Mouse (Mus musculus): Measurements from ENCODE around the gene Bcap31. TPM values are rescaled to one million over a fixed set of nuclear protein-coding genes. Genes with fewer than 3 reads are reported as not detected.

Gene Bcap31
- polyA plus RNA-seq, 1 experiment from 2014 or later = 232 TPM

GRCm38 (mm10) chrX:73716709-73717545 is 952 bp upstream of the Bcap31 start:
- Histone ChIP-seq H3K79me2 (ENCODE audit: inconsistent target) (peaks cover 67% of the 10 kb centered on the region), H3K27ac (peak overlapping the region; percentile 95), H3K4me3 (ENCODE audit: inconsistent target) (peak overlapping the region; percentile 70), H3K36me3 (ENCODE audit: inconsistent target) (no peaks in the 10 kb centered on the region)
- WGBS (ENCODE audit: missing documents) = 26% methylated on average over 29 of the region's 30 CpGs

GRCm38 (mm10) chrX:73715476-73716108 is 383 bp downstream of the Bcap31 start:
- Histone ChIP-seq H3K4me3 (ENCODE audit: inconsistent target) (peak overlapping the region; percentile 54), H3K79me2 (ENCODE audit: inconsistent target) (peaks cover 54% of the 10 kb centered on the region), H3K36me3 (ENCODE audit: inconsistent target) (no peaks in the 10 kb centered on the region), H3K27ac (peak overlapping the region; percentile 63)
- 37% methylated on average over 21 of the region's 21 CpGs for WGBS (ENCODE audit: missing documents)

- Histone ChIP-seq H3K36me3 (ENCODE audit: inconsistent target) (no peaks in the 10 kb centered on the region), H3K27ac (no peak overlapping the region), H3K79me2 (ENCODE audit: inconsistent target) (no peaks in the 10 kb centered on the region), H3K4me3 (ENCODE audit: inconsistent target) (no peak overlapping the region)
- WGBS (ENCODE audit: missing documents) = 83% methylated on average over 1 of the region's 1 CpGs
These were observed 15.5 kb downstream of the Bcap31 start for GRCm38 (mm10) chrX:73700472-73700871.

- Histone ChIP-seq H3K79me2 (ENCODE audit: inconsistent target) (no peaks in the 10 kb centered on the region), H3K4me3 (ENCODE audit: inconsistent target) (no peak overlapping the region), H3K27ac (no peak overlapping the region), H3K36me3 (ENCODE audit: inconsistent target) (no peaks in the 10 kb centered on the region; the same call in 1 of the 2 replicates)
- 60% methylated on average over 5 of the region's 5 CpGs for WGBS (ENCODE audit: missing documents)
These were observed 24.9 kb downstream of the Bcap31 start for GRCm38 (mm10) chrX:73690917-73691629.

GRCm38 (mm10) chrX:73685629-73686028 is 30.3 kb downstream of the Bcap31 start:
- Histone ChIP-seq H3K27ac (no peak overlapping the region), H3K79me2 (ENCODE audit: inconsistent target) (no peaks in the 10 kb centered on the region), H3K4me3 (ENCODE audit: inconsistent target) (no peak overlapping the region), H3K36me3 (ENCODE audit: inconsistent target) (no peaks in the 10 kb centered on the region; the same call in 1 of the 2 replicates)
- WGBS (ENCODE audit: missing documents) = 87% methylated on average over 3 of the region's 3 CpGs

- no peaks in the 10 kb centered on the region; the same call in 1 of the 2 replicates for H3K36me3 ChIP-seq (ENCODE audit: inconsistent target)
- no peaks in the 10 kb centered on the region for H3K79me2 ChIP-seq (ENCODE audit: inconsistent target)
- H3K27ac ChIP-seq = no peak overlapping the region
- no peak overlapping the region for H3K4me3 ChIP-seq (ENCODE audit: inconsistent target)
These were observed 31.0 kb downstream of the Bcap31 start for GRCm38 (mm10) chrX:73684978-73685377.

- H3K36me3 ChIP-seq (ENCODE audit: inconsistent target) = no peaks in the 10 kb centered on the region; the same call in 1 of the 2 replicates
- no peaks in the 10 kb centered on the region for H3K79me2 ChIP-seq (ENCODE audit: inconsistent target)
- 88% methylated on average over 2 of the region's 2 CpGs for WGBS (ENCODE audit: missing documents)
- no peak overlapping the region for H3K27ac ChIP-seq
- no peak overlapping the region for H3K4me3 ChIP-seq (ENCODE audit: inconsistent target)
These were observed 31.8 kb downstream of the Bcap31 start for GRCm38 (mm10) chrX:73684156-73684555.

- WGBS (ENCODE audit: missing documents) = 95% methylated on average over 4 of the region's 4 CpGs
- Histone ChIP-seq H3K36me3 (ENCODE audit: inconsistent target) (no peaks in the 10 kb centered on the region), H3K27ac (no peak overlapping the region), H3K4me3 (ENCODE audit: inconsistent target) (no peak overlapping the region), H3K79me2 (ENCODE audit: inconsistent target) (peaks cover 12% of the 10 kb centered on the region)
These were observed 39.3 kb downstream of the Bcap31 start for GRCm38 (mm10) chrX:73676668-73677067.

- peak overlapping the region; percentile 35; the same call in 1 of the 2 replicates for H3K4me3 ChIP-seq (ENCODE audit: inconsistent target)
- WGBS (ENCODE audit: missing documents) = 36% methylated on average over 2 of the region's 2 CpGs
- peaks cover 12% of the 10 kb centered on the region for H3K79me2 ChIP-seq (ENCODE audit: inconsistent target)
- H3K27ac ChIP-seq = peak overlapping the region; percentile 66
- H3K36me3 ChIP-seq (ENCODE audit: inconsistent target) = no peaks in the 10 kb centered on the region
These were observed 40.7 kb downstream of the Bcap31 start for GRCm38 (mm10) chrX:73675231-73675630.

GRCm38 (mm10) chrX:73673968-73674661 is 41.9 kb downstream of the Bcap31 start:
- 68% methylated on average over 19 of the region's 20 CpGs for WGBS (ENCODE audit: missing documents)
- Histone ChIP-seq H3K36me3 (ENCODE audit: inconsistent target) (no peaks in the 10 kb centered on the region), H3K4me3 (ENCODE audit: inconsistent target) (peak overlapping the region; percentile 35), H3K79me2 (ENCODE audit: inconsistent target) (peaks cover 12% of the 10 kb centered on the region), H3K27ac (peak overlapping the region; percentile 66)

GRCm38 (mm10) chrX:73673619-73673967 is 42.4 kb downstream of the Bcap31 start:
- Histone ChIP-seq H3K27ac (no peak overlapping the region), H3K36me3 (ENCODE audit: inconsistent target) (no peaks in the 10 kb centered on the region), H3K79me2 (ENCODE audit: inconsistent target) (peaks cover 12% of the 10 kb centered on the region), H3K4me3 (ENCODE audit: inconsistent target) (peak overlapping the region; percentile 35)
- 26% methylated on average over 15 of the region's 42 CpGs for WGBS (ENCODE audit: missing documents)

GRCm38 (mm10) chrX:73672879-73673618 is 42.9 kb downstream of the Bcap31 start, which contains the start of gene Slc6a8:
Gene Slc6a8 (plus strand): TSS chrX:73673150.
- peak within 1 kb of the TSS; percentile 35 for H3K4me3 ChIP-seq (ENCODE audit: inconsistent target)
- H3K79me2 ChIP-seq (ENCODE audit: inconsistent target) = peaks cover 12% of the 10 kb centered on the region
- WGBS (ENCODE audit: missing documents) = 16% methylated on average over 27 of the region's 72 CpGs
- peak within 1 kb of the TSS; percentile 66 for H3K27ac ChIP-seq
- H3K36me3 ChIP-seq (ENCODE audit: inconsistent target) = no peaks in the 10 kb centered on the region

GRCm38 (mm10) chrX:73672031-73672431 is 43.9 kb downstream of the Bcap31 start:
- Histone ChIP-seq H3K4me3 (ENCODE audit: inconsistent target) (no peak overlapping the region), H3K27ac (no peak overlapping the region), H3K79me2 (ENCODE audit: inconsistent target) (peaks cover 12% of the 10 kb centered on the region), H3K36me3 (ENCODE audit: inconsistent target) (no peaks in the 10 kb centered on the region)
- 78% methylated on average over 4 of the region's 4 CpGs for WGBS (ENCODE audit: missing documents)

GRCm38 (mm10) chrX:73663143-73663542 is 52.8 kb downstream of the Bcap31 start:
- Histone ChIP-seq H3K79me2 (ENCODE audit: inconsistent target) (no peaks in the 10 kb centered on the region), H3K27ac (no peak overlapping the region), H3K36me3 (ENCODE audit: inconsistent target) (no peaks in the 10 kb centered on the region), H3K4me3 (ENCODE audit: inconsistent target) (no peak overlapping the region)

Measured in macrophage (primary cell).